Mouse (Mus musculus) kidney, embryonic 16.5 days (tissue): ENCODE data around the gene Atxn7l3. TPM values are rescaled to one million over a fixed set of nuclear protein-coding genes. Genes with fewer than 3 reads are reported as not detected.

Experiments
- ATAC-seq: fragments of 200-750 bp; cut with Nextera tagmentation; 2 replicates; pipeline ENCODE4 v1.8.0; 2017; ENCODE audit warnings: moderate TSS enrichment; ENCODE audit not compliant: low FRiP score, low TSS enrichment
- H3K27ac ChIP-seq: fragments of 300-500 bp; sonication (generic); 2 replicates; pipeline ENCODE4 v1.5.1; 2014; ENCODE audit warnings: low read length
- H3K27me3 ChIP-seq: fragments of 300-500 bp; sonication (generic); 2 replicates; pipeline ENCODE4 v1.6.1; 2014; ENCODE audit warnings: low read length, control low read depth, mixed read lengths; ENCODE audit not compliant: insufficient read depth
- H3K36me3 ChIP-seq: fragments of 300-500 bp; sonication (generic); 2 replicates; pipeline ENCODE4 v1.6.1; 2014; ENCODE audit warnings: low read length, control low read depth, mixed read lengths; ENCODE audit not compliant: insufficient read depth
- H3K4me1 ChIP-seq: fragments of 300-500 bp; sonication (generic); 2 replicates; pipeline ENCODE4 v1.6.1; 2014; ENCODE audit warnings: low read length, control low read depth, mixed read lengths; ENCODE audit not compliant: insufficient read depth
- H3K4me2 ChIP-seq: fragments of 300-500 bp; sonication (generic); replicated peaks from 2 replicates; pipeline ENCODE4 v1.6.1; 2014; ENCODE audit warnings: low read depth, low read length
- H3K4me3 ChIP-seq: fragments of 300-500 bp; sonication (generic); 2 replicates; pipeline ENCODE4 v1.5.1; 2014; ENCODE audit warnings: mild to moderate bottlenecking, low read length
- H3K9ac ChIP-seq: fragments of 300-500 bp; sonication (generic); replicated peaks from 2 replicates; pipeline ENCODE4 v1.6.1; 2014; ENCODE audit warnings: low read length
- H3K9me3 ChIP-seq: fragments of 300-500 bp; sonication (generic); 2 replicates; pipeline ENCODE4 v1.6.1; 2016; ENCODE audit warnings: low read length, control low read depth
- WGBS: fragments of 180-500 bp; shearing (Covaris S2); extraction: QIAGEN DNeasy Blood & Tissue Kit; methylation state at CpG from one replicate; pipeline ENCODE4 v1.1.7; 2014; 5-methylcytosine and 5-hydroxymethylcytosine counted together
- polyA plus RNA-seq: library from polyadenylated mRNA; unstranded; fragments of >200 nt; fragmentation: Nextera tagmentation; extraction: Ambion mirVana; gene quantifications from 2 replicates; pipeline ENCODE4 v1.2.1, GENCODE M21; 2015

Atxn7l3 gene
- polyA plus RNA-seq, 1 experiment from 2014 or later, result 13.3 TPM

DNA sequence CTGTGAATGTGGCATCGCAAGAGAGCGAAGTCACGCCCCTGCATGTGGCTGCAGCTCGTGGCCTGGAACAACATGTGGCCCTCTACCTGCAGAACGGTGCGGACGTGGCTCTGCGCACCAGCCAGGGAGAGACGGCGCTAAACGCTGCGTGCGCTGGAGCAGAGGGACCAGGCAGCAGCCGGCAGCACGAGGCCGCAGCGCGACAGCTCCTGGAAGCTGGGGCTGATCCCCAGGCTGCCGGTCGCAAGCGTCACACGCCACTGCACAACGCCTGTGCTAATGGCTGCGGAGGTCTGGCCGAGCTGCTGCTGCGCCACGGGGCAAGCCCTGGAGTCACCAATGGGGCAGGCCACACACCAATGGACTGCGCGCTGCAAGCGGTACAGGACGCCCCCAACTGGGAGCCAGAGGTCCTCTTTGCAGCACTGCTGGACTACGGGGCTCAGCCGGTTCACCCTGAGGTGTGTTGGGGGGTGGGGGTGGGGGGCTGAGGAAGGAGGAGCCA lies 20.0 kb downstream of the Atxn7l3 start:
- peak; percentile 94 for ATAC-seq
- Histone ChIP-seq H3K4me2 (peak overlapping the region; percentile 67), H3K36me3 (no peaks in the 10 kb centered on the region), H3K4me3 (peak overlapping the region; percentile 44), H3K4me1 (peaks cover 12% of the 10 kb centered on the region), H3K27ac (no peak overlapping the region), H3K27me3 (no peaks in the 10 kb centered on the region), H3K9ac (peak overlapping the region; percentile 48), H3K9me3 (no peaks in the 10 kb centered on the region)
- 1% methylated on average over 33 of the region's 33 CpGs for WGBS

DNA sequence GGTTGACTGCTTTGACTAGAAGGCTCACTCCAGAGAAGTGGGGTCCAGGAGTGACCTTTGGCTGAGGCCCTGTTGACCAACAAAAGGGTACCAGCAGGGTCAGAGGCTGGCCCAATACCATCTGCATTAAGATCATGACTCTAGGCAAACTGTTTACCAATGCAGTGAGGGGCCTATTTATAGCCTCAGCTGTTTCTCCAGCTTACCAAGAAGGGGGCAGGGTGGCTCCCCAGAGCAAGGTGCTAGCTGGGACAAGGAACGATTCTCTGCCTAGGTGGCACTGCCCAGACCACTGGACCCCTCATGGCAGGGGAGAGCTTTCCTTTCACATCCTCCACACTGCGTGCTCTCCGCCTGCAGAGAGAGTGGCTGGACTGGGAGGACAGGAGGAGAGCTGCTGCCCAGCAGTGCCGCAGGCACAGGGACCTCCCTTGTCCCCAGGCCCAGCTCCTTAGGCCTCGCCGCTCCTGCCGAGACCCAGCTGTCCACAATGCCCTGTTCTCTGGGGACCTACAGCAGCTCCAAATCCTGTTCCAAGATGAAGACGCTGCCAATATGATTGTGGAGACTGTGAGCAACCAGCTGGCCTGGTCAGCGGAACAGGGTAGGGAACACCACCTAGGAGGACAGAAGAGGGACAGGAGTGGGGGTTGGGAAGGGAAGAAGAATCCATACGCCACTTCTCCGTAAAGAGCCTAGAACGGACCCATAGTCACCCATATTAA lies 27.7 kb downstream of the Atxn7l3 start, which contains the start of gene Asb16:
TSS of gene Asb16 (plus strand) at position 224 of the 725 bp plus-strand sequence.
- no peaks in the 10 kb centered on the region; the same call in 1 of the 2 replicates for H3K36me3 ChIP-seq
- no peak within 1 kb of the TSS for H3K27ac ChIP-seq
- H3K27me3 ChIP-seq, result no peaks in the 10 kb centered on the region
- no peaks in the 10 kb centered on the region for H3K9me3 ChIP-seq
- H3K9ac ChIP-seq, result no peak within 1 kb of the TSS
- no peak within 1 kb of the TSS for H3K4me2 ChIP-seq
- ATAC-seq, result no peak
- H3K4me1 ChIP-seq, result no peaks in the 10 kb centered on the region
- H3K4me3 ChIP-seq, result no peak within 1 kb of the TSS
- WGBS, result 87% methylated on average over 12 of the region's 12 CpGs

DNA sequence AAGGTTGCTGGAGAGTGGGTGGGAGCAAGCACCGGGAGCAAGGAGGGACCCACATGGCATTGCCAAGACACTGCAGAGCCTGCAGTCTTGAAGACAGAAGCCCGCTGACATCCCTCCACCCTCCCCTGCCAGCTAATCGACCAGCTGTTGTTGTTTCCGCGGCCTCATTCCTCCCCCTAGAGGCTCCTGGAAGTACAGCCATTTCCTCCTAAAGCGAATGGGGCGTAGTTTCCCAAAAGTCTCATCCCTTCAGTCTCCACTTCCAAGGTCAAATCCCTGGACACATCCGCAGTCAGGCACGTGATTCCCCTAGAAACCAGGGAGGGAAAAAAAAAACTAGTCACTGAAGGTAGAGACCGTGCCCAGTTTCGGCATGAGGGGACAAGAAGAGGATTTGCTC lies 29.0 kb downstream of the Atxn7l3 start:
- H3K36me3 ChIP-seq, result no peaks in the 10 kb centered on the region; the same call in 1 of the 2 replicates
- no peak overlapping the region for H3K27ac ChIP-seq
- peak; percentile 32; the same call in 1 of the 2 replicates for ATAC-seq
- no peak overlapping the region for H3K4me2 ChIP-seq
- no peak overlapping the region for H3K9ac ChIP-seq
- H3K9me3 ChIP-seq, result no peaks in the 10 kb centered on the region
- no peaks in the 10 kb centered on the region for H3K4me1 ChIP-seq
- 6% methylated on average over 11 of the region's 11 CpGs for WGBS
- no peaks in the 10 kb centered on the region for H3K27me3 ChIP-seq
- H3K4me3 ChIP-seq, result no peak overlapping the region

DNA sequence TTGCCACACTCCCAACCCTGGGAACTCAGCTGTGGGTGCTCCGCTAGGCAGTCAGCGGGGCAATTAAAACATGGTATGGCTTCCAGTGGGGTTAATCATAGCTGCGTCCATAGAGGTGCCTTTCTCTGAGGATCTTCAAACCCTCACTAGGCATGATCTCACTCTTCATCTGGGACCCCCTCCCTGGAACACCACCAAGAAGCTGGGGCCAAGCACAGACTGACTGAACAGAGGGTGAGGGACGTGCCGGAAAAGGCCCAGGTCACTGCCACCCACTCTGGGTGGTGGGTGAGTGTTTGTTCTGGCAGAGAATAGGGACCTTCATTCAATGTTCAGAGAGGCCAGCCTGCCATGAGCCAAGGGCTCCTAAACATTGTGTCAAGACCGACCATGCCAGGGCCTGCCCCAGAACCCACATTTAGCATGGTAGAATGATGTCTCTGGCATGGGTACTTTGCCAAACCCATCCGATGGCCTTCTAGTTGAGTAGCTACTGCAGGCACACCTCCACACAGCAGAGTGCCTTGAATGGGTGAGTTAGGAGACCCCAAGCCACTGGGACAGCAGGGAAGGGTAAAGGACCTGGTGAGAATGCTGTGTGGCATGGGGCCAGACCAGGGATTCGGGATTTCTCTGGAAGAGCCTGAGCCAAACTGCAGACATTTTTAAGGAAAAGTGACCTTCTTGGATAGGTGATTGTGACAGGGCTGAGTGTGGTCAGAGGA lies 29.6 kb downstream of the Atxn7l3 start:
- 0 out of 2 replicates have a peak, but pooled peaks have one; percentile 23 for ATAC-seq
- H3K27ac ChIP-seq, result no peak overlapping the region
- no peaks in the 10 kb centered on the region; the same call in 1 of the 2 replicates for H3K36me3 ChIP-seq
- no peak overlapping the region for H3K4me2 ChIP-seq
- no peak overlapping the region for H3K9ac ChIP-seq
- no peak overlapping the region for H3K4me3 ChIP-seq
- H3K27me3 ChIP-seq, result no peaks in the 10 kb centered on the region
- no peaks in the 10 kb centered on the region for H3K9me3 ChIP-seq
- no peaks in the 10 kb centered on the region for H3K4me1 ChIP-seq
- WGBS, result 93% methylated on average over 8 of the region's 8 CpGs

DNA sequence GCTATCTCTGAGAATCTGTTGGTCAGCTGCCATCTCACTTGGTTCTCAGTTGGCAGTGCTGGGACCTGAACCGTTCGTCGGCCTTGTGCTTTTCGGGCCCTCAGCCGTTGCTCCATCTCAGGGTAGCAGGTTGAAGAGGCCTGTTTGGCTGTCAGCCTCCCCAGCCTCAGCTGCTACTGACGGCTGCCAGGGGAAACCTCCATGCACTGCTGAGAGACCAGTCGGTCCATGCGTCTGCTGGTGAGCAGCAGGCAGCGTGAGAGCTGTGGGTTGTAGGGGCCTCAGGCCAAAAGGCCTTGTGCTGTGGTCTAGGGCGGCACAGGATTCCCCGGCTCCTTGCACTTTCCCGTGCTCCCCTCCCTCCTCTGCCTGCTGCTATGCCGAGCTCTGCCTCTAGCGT lies 30.6 kb downstream of the Atxn7l3 start:
- no peak for ATAC-seq
- no peak overlapping the region for H3K27ac ChIP-seq
- no peaks in the 10 kb centered on the region for H3K4me1 ChIP-seq
- H3K4me3 ChIP-seq, result no peak overlapping the region
- no peak overlapping the region for H3K4me2 ChIP-seq
- H3K9ac ChIP-seq, result 0 out of 2 replicates have a peak overlapping the region, but pooled peaks have one; percentile 11
- 68% methylated on average over 14 of the region's 14 CpGs for WGBS
- no peaks in the 10 kb centered on the region for H3K9me3 ChIP-seq
- H3K36me3 ChIP-seq, result no peaks in the 10 kb centered on the region; the same call in 1 of the 2 replicates
- no peaks in the 10 kb centered on the region for H3K27me3 ChIP-seq

DNA sequence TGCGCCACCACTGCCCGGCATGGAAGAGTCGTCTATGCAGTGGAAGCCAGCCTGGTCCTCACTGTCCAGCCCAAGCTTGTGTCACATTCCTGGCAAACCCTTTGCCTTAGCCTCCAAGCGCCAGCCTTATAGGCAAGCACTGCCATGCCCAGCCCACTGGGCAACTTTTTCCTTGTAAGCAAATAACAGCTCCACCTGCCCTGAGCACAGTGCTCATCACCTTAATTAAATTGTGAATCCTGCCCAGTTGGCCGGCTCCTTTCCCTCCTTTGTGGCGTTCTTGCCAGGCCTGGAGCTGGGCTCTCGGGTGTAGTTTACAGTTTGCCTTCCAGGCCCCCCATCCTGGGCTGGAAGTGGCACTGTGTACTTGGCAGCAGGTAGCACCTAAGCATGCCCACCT lies 33.2 kb downstream of the Atxn7l3 start:
- no peaks in the 10 kb centered on the region for H3K9me3 ChIP-seq
- 89% methylated on average over 7 of the region's 7 CpGs for WGBS
- 0 out of 2 replicates have a peak overlapping the region, but pooled peaks have one; percentile 4 for H3K9ac ChIP-seq
- no peak overlapping the region for H3K4me2 ChIP-seq
- H3K4me3 ChIP-seq, result no peak overlapping the region
- H3K4me1 ChIP-seq, result no peaks in the 10 kb centered on the region
- ATAC-seq, result no peak
- H3K36me3 ChIP-seq, result peaks cover 5% of the 10 kb centered on the region
- H3K27me3 ChIP-seq, result no peaks in the 10 kb centered on the region
- H3K27ac ChIP-seq, result no peak overlapping the region

DNA sequence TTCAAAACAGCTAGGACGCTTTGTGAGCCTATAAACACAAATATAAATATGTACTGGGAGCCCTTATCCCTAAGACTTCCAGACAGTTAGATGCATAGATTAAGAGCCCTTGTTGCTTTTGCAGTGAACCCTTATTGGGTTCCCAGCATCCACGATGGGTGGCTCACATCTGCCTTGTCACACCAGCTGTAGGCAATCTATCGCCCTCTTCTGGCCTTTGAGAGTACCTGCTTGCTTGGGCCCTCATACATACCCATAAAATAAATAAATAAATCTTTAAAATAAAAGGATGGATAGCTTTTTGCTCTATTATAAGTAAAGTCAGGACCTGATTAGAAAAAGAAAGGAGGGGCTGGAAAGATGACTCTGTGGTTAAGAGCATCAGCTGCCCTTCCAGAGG lies 37.9 kb downstream of the Atxn7l3 start:
- peaks cover 17% of the 10 kb centered on the region for H3K36me3 ChIP-seq
- H3K4me3 ChIP-seq, result no peak overlapping the region
- H3K4me1 ChIP-seq, result peaks cover 5% of the 10 kb centered on the region; the same call in 1 of the 2 replicates
- no peaks in the 10 kb centered on the region for H3K9me3 ChIP-seq
- no peak overlapping the region for H3K27ac ChIP-seq
- no peaks in the 10 kb centered on the region for H3K27me3 ChIP-seq
- no peak overlapping the region for H3K9ac ChIP-seq
- no peak overlapping the region for H3K4me2 ChIP-seq
- no peak for ATAC-seq
- WGBS, result 92% methylated on average over 3 of the region's 3 CpGs

DNA sequence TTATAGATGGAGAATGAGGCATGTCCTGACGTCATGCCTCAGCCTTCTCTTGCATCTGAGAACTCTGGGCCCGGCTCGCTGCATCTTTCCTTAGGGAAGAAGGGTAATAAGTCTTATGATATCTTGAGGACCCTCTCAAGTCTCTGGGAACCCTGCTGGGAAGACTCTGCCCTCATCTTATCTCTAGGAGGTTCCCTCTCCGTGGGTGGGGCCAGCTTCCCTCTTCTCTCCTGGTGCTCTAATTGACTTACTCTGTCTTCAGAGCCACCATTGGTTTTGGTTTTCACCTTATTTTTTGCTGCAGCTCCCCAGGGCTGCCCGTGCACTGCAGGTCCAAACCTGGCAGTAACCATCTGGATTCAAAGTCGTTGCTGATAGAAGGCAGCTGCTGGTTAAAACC lies 38.3 kb downstream of the Atxn7l3 start:
- Histone ChIP-seq H3K4me2 (no peak overlapping the region), H3K27me3 (no peaks in the 10 kb centered on the region), H3K27ac (no peak overlapping the region), H3K4me3 (no peak overlapping the region), H3K9ac (no peak overlapping the region), H3K4me1 (peaks cover 5% of the 10 kb centered on the region; the same call in 1 of the 2 replicates), H3K9me3 (no peaks in the 10 kb centered on the region), H3K36me3 (peaks cover 17% of the 10 kb centered on the region)
- 79% methylated on average over 6 of the region's 6 CpGs for WGBS
- no peak for ATAC-seq

DNA sequence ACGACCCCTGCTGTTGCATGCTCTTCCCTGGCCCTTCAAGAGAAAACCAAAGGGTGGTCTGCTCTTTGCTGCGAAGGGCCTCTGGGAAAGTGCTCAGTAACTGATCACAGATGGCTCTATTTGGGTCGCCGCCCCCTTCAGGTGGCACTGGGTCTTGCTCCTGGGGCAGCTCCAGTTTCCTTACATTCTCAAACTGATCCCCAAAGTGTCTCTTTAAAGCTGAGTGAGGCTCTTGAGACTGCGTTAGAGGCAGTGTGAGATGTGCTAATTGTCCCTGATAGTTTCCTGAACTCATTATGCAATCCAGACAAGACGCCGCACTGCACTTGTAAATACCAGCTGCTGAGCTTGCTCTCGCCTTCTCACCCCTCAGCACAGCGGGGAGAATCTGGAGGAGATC lies 38.9 kb downstream of the Atxn7l3 start:
- H3K9me3 ChIP-seq, result no peaks in the 10 kb centered on the region
- H3K9ac ChIP-seq, result no peak overlapping the region
- 40% methylated on average over 9 of the region's 9 CpGs for WGBS
- ATAC-seq, result no peak
- H3K36me3 ChIP-seq, result peaks cover 17% of the 10 kb centered on the region
- no peaks in the 10 kb centered on the region for H3K27me3 ChIP-seq
- H3K27ac ChIP-seq, result no peak overlapping the region
- H3K4me2 ChIP-seq, result no peak overlapping the region
- peaks cover 5% of the 10 kb centered on the region; the same call in 1 of the 2 replicates for H3K4me1 ChIP-seq
- H3K4me3 ChIP-seq, result no peak overlapping the region
